Mouse (Mus musculus) regulatory T cell (primary cell): ENCODE data around the gene Cyp1a2.
"Not testable (repeated sequence)": the region's sequence is repeated elsewhere in the genome, so short reads cannot be mapped to it uniquely, and the experiment has no call there.

Experiments
- in situ Hi-C: fragments of 300-600 bp; cut with MboI, MseI; formaldehyde crosslinking; loops from one replicate; pipeline ENCODE4 v1.15.1; 2025; ENCODE audit warnings: high pct_unique_total_duplicates

The Cyp1a2 gene

DNA sequence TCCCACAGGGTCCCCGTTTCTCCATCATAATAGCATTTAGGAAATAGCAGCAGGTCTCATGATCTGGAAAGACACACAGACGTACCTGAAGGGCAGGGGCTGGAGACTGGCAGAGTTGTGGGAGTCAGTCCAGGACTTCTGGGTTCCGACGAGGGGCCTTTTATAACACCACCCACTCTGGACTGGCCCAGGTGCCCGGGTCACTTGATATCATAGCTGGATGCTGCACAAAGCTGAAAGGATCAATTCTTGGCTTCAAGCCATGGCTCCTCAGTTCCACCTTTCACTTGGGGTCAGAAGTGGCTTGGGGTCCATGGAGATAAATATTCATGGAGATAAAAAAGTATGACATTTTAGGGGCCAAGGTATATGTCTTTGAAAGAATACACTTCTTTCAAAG is at the start of gene Cyp1a2:
Cyp1a2 (minus strand) TSS at position 184 of the 400 bp plus-strand sequence.
- in situ Hi-C loops, result no loop called here

DNA sequence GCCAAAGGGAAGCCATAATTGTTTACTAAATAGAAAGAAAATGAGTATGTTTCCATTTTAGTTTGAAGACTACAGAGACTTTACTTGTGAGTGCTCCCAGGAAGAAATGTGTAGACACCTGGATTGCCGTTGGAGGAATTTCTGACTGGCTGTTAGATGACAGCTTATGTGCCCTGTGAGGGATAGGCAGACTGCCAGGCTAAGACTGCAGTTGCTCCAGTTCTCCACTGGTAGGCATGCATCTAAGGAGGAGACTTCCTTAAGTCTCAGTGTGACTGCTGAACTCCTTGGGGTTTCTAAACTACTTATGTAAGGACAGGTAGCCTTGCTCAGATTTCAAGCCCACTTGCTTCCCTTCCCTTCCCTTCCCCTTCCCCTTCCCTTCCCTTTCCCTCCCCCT is 44.8 kb upstream of the Cyp1a2 start:
- in situ Hi-C loops, result no loop called here

DNA sequence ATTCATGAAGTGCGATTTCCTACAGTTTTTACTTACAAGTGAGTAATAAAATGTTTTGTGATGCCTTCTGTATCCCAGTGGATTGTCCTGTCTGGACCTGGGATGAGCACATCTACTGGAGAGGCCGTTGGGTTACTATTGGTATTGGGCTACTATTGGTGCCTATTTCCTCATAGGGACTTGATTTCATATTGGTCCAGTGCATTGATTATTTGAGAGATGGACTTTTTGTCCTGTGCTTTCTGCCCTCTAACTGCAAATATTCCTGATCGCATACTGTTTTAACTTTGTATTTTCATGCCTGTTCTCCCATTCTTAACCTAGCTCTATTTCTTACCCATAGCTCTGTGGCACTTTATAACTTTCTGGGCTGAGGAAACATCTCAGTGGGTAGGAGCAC is 41.2 kb upstream of the Cyp1a2 start:
- in situ Hi-C loops, result no loop called here

DNA sequence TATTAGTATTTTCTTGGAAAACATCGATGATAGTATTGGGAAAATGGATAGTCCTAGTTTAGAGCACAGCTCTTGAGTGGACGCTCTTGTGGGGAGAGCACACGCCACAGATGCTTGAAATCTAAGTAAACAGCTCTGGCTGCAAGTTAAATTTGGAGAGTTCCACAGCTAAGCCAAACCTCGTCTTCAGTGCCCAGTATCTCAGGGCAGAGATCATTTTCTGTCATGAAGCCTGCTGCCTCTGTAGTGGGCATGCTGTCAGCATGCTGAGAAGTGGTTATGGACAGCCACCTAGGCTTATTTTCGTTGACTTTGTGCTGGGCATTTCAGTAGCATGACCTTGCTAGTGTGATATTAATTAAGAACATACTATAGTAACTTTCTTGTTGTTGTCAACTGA is 40.3 kb upstream of the Cyp1a2 start:
- in situ Hi-C loops, result no loop called here

DNA sequence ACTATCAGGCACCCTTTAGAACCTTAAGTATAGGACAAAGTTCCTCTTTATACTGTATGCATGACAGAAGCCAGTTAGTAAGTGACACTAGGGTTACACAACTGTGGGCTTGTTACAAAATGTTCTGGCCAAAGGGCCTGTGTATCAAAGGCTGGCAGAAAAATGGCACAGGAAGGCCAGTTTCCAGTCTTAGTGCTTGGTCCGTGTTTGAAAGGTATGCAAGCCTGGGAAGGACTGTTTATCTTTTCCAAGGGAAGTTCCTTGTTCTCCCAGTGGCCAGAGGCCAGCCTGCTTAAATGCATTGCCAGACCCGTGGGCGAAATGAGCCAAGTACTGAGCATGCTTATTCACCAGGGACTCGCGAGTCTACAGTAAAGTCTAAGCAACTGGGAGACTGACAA is 39.8 kb upstream of the Cyp1a2 start:
- in situ Hi-C loops, result no loop called here

DNA sequence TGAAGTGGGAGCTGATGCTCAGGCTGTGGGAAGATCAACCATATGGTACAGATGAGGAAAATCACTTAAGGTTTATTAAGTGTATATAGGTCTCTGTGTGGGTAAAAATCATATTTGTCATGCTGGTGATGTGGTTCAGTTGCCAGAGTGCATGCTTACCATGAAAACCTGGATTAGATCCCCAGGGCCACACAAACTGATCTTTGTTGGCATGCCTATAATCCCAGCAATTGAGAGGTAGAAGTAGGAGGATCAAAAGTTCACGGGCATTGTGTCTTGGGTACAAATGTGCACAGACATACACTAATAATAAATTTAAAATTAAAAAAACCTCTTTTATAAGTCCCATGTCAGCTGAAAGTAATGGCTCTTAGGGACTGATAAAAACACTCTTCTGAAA is 38.9 kb upstream of the Cyp1a2 start:
- in situ Hi-C loops, result no loop called here

DNA sequence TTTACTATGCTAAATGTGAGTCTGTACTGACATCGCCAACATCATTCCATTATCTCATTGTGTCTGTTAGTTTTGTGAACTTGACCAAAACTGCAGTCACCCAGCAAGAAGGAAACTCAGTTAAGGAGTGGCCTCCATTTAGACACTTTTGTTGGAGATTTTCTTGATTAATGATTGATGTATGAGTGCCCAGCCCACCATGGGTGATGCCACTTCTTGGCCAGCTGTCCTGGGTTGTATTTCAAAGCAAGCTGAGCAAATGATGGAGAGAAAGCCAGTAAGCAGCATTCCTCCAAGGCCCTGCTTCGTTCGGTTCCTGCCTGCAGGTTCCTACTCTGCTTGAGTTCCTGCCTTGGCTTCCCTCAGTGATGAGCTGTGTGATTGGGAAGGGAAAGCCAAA is 37.2 kb upstream of the Cyp1a2 start:
- in situ Hi-C loops, result no loop called here

DNA sequence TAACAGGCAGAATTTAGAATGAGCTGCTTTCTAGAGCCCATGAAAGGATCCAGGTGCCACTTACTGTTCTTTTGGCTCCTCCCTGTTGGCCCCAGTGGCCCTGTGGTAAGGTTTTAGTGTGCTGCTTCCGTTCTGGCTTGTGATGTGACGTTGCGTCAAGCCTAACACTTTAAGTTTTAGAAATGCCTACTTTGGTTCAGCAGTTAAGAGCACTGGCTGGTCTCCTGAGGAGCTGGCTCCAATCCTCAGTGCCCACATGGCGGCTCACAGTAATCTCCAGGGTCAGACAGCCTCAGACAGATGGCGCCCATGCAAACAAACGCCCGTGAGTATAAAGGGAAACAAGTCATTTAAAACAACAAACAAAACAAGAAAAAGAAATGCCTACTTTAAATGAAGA is 34.9 kb upstream of the Cyp1a2 start:
- in situ Hi-C loops, result no loop called here

DNA sequence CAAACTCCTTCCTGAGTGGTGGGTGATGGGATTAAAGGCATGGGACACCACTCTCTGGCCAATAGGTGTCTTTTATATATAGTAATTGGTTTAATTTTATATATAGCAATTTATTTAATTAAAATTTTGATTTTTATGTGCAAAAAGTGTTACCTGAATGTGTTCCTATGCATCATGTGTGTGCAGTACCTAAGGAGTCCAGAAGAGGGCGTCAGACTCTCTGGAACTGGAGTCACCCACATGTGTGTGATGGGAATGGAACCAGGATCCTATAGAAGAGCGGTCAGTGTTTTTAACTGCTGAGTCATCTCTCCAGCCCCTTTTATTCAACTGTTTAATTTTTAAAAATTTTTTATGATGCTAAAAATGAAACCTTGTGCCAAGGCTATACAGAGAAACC is 28.7 kb upstream of the Cyp1a2 start:
- in situ Hi-C loops, result no loop called here

DNA sequence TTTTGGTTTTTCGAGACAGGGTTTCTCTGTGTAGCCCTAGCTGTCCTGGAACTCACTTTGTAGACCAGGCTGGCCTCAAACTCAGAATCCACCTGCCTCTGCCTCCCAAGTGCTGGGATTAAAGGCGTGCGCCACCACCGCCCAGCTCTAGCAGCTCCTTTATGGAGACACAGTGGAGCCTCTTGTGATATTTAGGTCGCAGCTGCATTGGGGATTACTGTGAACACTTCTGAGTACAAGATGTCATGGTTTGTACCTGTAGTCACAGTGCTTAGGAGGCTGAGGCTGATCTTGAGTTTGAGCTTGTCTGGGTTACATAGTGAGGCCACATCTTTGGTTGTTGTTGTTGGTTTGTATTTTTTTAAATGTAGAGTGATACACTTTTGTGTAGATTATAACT is 26.7 kb upstream of the Cyp1a2 start:
- in situ Hi-C loops, result not testable (repeated sequence)

DNA sequence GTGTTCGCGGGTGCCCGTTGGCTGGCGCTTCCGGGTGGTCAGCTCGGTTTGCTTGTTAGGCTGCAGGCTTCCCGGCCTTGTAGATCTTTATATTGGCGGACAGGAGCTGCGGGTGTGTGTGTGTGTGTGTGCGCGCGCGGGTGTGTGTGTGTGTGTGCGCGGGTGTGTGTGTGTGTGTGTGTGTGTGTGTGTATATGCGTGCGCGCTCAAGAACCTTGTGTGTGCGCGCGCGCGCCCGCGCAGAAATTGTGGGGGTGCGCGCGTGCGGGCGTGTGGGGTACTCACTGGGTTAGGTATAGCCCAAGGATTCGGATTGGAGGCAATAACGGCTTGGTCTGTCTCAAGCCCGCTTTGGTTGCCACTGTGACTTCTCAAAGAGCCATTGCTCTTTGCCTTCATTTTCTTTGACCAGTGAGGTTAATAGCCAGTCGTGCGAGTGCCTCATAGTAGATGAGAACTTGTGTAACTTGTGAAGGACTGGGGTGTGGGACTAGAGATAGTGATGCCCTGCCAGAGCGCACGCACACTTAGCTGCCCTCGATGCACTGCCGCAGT is 25.3 kb upstream of the Cyp1a2 start:
- in situ Hi-C loops, result loop anchor here (5.0 kb wide), 2 partner anchors 46 to 54 kb away; no protein-coding TSS in a partner anchor

DNA sequence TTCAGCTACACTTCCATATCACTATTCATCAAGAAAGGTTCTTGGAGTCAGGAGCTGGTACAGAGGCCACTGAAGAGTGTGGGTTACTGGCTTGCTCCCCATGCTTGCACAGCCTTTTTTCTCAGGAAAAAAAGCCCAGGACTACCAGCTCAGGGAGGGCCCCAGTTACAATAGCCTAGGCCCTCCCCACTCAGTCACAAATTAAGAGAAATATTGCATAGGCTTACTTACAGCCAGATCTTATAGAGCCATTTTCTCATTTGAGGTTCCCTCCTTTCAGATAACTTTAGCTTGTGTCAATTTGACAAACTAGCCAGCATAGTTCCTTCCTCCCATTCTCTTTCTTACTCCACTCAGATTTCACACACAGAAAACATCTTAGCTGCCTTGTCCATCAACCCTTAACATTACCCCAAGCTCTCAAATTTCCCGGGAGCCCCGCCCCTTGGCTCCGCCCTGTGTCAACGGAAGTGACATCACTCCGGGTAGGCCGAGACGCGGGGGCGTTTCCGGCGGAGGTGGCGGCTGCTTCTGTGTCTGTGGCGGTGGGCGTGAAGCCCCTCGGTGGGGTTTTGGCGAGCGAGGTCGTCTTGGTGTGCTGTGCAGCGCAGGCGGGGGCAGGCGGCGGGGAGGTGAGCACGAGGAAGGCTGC is 24.7 kb upstream of the Cyp1a2 start, which contains the start of gene Edc3:
Edc3 (plus strand) TSS at position 473 of the 652 bp plus-strand sequence.
- in situ Hi-C loops, result loop anchor here (5.0 kb wide), 2 partner anchors 46 to 54 kb away; no protein-coding TSS in a partner anchor

DNA sequence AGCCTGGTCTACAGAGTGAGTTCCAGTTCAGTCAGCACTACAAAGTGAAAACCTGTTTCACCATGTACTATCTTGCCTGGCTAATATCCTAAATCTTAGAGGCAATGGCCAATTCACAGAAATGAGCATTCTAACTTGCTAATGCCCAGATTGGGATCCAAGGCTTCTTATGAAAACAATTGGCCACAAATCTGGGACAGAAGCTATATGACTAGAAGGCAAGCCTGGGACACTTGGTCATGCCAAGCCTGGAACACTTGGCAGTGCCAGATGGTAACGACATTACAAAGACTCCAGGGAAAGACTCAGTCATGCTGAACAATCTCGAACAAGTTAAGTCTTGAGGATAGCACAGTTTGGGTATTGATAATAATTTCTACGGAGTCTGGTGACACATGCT is 23.0 kb upstream of the Cyp1a2 start:
- in situ Hi-C loops, result loop anchor here (5.0 kb wide), 2 partner anchors 44 to 56 kb away; no protein-coding TSS in a partner anchor

DNA sequence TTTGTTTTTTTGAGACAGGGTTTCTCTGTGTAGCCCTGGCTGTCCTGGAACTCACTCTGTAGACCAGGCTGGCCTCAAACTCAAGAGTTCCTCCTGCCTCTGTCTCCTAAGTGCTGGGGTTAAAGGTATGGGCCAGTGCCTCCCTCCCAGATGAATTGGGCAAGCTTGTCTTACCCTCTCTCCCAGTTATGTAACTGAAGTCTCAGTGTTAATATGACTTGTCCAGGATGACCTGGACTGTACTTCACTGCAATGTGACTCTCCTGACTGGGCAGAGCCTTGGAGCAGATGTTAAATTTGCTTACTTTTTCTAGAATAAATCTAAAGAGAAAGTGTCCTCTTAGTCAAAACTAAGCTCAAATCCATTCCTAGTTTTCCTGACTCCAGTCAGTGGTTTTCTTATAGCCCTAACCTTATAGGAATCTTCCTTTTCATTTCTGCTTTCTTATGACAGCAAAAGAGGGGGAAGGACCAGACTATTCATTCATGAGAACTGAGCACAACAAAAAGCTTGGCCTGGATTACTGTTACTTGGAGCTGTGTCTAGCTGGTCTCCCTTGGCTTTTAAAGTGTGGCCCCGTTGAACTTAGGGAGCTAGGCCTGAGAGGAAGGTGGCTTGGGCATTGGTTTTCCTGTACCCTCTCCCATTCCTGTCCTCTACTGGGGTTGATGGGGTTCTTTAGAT is 15.1 kb upstream of the Cyp1a2 start:
- in situ Hi-C loops, result no loop called here

DNA sequence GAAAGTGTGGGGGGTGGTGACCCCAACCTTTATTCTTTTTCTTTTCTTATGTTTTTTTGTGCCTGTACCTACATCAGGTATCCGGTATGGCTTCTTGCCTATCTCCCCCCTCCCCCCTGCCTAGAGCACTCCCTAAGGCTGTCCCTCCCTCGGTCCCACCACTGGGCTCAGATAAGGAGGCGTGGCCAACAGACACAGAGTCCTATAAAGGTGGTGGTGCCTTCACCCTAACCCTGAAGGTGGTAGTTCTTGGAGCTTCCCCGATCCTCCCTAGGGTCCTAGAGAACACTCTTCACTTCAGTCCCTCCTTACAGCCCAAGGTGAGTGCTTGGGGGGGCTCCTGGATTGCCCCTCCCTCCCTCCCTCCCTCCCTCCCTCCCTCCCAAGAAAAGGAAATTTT is 13.9 kb upstream of the Cyp1a2 start:
- in situ Hi-C loops, result no loop called here

DNA sequence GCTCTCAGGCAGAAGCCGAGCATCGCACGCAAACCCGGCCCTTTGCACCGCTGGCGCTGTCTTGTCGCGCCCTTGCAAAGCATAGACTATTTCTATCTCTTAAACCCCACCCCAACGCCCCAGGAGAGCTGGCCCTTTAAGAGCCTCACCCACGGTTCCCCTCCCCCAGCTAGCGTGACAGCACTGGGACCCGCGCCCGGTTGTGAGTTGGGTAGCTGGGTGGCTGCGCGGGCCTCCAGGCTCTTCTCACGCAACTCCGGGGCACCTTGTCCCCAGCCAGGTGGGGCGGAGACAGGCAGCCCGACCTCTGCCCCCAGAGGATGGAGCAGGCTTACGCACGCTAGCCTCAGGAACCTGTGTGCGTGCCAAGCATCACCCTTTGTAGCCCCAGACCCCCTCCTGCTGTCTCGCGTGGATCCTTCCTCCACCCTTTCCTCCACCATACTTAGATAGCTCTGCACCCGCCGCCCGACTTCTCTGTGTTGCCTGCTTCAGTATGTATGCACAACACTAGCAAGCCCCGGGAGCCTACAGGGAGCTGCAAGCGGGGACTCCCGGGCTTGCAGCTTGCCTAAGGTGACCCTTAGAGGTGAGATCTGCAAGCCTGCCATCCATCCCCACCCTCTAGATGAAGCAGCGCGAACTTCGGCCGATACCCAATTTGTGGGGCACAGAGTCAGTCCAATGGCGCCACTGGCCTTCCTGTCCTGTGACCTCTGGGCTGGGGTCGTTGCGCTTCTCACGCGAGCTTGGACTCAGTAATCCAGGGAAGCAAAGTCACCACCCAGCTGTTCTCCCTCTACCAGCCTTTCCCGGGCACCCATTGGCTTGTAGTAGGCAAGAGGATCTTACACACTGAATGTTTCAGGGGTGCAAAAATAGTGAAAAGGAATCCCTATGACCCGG is 13.1 kb upstream of the Cyp1a2 start:
- in situ Hi-C loops, result no loop called here

DNA sequence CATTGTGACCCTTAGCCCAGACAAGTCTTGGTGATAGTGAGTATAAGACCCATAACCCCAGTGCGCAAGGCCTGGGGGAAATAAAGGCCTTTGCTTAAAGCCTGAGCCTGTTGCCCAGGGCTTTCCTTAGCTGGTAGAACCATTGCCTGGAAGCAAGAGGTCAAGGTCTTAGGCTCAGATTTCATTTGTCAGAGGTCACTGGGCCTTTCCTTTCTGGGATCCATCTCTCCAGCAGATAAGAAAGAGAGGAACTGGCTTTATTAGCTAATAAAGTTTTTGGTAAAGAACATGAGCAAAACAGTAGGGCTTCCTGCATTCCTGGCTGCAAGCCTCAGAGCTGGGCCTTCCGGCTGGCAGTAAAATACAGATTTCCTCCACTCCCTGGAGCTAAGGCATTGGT is 10.6 kb upstream of the Cyp1a2 start:
- in situ Hi-C loops, result no loop called here

DNA sequence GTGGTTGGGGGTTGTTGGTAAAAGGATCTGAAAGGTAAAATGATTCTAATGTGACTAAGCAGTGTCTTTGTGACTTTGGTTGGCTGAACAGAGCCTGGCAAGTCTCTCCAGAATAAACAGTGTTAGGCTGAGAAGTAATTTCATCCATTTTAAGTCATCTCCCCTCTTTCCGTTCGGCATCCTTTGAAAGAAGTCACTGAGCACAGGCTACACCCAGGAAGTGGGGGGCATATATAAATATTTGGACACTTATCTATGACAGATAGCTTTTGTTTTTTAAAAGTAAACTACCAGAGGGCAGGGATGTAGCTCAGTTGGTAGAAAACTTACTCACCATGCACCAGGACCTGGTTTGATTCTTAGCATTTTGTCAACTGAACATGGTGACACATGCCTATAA is 5.1 kb upstream of the Cyp1a2 start:
- in situ Hi-C loops, result no loop called here

DNA sequence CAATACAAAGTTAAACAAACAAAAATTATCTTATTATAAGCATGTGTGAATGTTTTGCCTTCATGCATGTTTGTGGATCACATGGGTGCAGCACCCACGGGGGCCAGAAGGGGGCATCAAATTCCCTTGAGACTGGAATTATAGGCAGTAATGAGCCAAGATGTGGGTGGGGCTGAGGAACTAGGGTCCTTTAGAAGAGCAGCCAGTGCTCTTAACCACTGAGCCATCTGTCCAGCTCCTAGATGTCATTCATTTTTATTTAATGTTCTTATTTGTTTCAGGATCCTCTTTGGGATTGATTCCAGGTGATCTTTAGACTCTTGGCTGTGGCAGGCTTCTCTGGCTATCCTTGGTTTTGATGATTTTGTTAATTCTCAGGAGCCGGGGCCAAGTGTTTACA is 4.7 kb upstream of the Cyp1a2 start:
- in situ Hi-C loops, result no loop called here

DNA sequence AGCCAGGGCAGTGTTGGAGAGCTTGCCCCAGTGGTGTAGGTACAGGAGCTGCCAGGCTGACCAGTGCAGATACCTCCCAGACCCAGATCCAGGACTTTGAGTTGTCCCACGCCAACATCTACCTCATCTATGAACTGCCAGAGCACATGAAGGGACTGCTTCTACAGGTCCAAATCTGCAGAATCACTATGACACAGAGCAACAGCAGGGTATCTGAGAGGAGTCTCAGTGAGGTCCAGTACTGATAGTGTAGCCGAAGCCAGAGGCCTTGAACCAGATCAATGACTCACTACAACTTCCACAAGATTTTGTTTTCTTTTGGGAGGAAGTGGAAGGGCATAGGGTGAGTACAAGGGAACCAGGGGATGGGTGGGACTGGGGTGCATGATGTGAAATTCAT is 4.2 kb upstream of the Cyp1a2 start, which contains the start of gene Cyp1a1:
Cyp1a1 (plus strand) TSS at position 178 of the 400 bp plus-strand sequence.
- in situ Hi-C loops, result no loop called here

DNA sequence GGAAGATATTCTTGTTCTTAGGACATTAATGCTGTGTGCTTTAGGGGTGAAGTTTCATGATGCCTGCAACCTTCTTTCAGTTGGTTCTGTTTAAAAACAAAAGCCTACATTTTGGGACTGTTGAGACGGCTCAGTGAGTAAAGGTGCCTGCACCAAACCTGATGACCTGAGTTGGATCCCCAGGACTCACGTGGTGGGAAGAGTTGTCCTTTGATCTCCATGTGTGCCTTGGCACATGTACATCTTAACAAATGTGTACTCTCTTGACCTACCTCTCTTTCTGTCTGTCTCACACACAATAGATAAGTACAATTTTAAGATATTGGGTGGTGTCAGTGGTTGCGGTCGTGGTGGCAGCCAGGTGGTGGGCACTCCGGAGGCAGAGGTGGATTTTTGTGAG is 2.5 kb upstream of the Cyp1a2 start:
- in situ Hi-C loops, result no loop called here

DNA sequence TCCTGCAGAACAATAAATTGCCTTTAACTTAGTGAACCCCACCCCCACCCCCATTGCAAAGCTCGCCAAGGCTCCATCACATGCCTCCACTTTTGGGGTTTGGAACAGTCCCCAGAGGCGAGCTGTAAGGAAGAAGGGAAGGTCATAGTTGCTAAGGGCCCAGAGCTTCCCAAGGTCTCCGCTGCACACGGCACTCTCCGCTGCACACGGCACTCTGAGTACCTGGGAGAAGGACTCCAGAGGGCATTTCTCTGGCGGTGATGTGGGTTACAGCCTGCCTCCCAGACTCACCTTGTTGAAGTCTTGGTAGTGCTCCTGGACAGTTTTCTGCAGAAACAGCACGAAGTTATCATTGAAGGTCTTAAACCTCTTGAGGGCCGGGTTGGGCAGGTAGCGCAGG is 2.1 kb downstream of the Cyp1a2 start:
- in situ Hi-C loops, result no loop called here
